Mouse (Mus musculus): ENCODE data around the gene Lrrc4b.

DNA sequence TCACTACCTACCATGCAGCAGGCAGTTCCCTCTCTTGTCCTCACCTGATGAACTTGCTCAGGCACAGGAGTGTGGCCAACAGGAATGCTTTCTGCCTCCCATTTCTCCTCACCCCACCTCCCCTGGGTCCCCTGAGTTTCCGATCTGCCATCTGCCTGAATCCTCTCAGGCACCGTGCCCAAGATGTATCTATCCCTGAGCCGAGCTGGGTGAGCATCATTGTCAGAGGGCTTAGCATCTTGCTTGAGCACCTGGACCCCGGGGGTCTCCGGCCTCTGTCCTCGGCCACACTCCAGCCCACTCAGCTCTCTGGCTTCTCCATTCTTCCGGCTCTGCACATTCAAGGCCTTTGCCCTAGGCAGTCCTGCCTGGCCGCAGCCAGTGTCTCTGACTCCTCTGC, 9.1 kb downstream of the Lrrc4b start:
- no peak for TF ChIP-seq USF1 (IDR thresholded peaks at IDR 0.05; ENCODE audit: low read depth)
- no peak for TF ChIP-seq CTCF (IDR thresholded peaks at IDR 0.05; ENCODE audit: control insufficient read depth, insufficient read depth, insufficient read length)
- TF ChIP-seq FOSL1 (IDR thresholded peaks at IDR 0.05; ENCODE audit: insufficient read depth, low read length, poor library complexity, severe bottlenecking): no peak
- no peak for TF ChIP-seq MAX (IDR thresholded peaks at IDR 0.05)
- no peak for TF ChIP-seq MYOG (IDR thresholded peaks at IDR 0.05; ENCODE audit: control insufficient read depth, extremely low read depth, insufficient read length)
- TF ChIP-seq CEBPB (IDR thresholded peaks at IDR 0.05; ENCODE audit: low read depth): no peak
- no peak for TF ChIP-seq MYOD1 (IDR thresholded peaks at IDR 0.05; ENCODE audit: control insufficient read depth, insufficient read length, low read depth)
